Mouse (Mus musculus): Measurements from ENCODE around the gene Rad50. TPM values are rescaled to one million over a fixed set of nuclear protein-coding genes. Genes with fewer than 3 reads are reported as not detected.
A peak's percentile ranks its signal among the peaks of the same experiment; 100 is the strongest.

The Rad50 gene
- total RNA-seq, 2 experiments from 2014 or later, result 4.1 to 5.2 TPM

- TF ChIP-seq CTCF (IDR thresholded peaks at IDR 0.05), result peak; percentile 14; the same call in 1 of the 2 replicates
- H3K27ac ChIP-seq, result no peak overlapping the region
- H3K4me3 ChIP-seq, result no peak overlapping the region
- intact Hi-C loops (cut with DNase I), result no loop called here
- no peak for DNase-seq
Measured at GRCm38 (mm10) chr11:53604983-53605382, 102.1 kb downstream of the Rad50 start.

Other genes starting within 250 kb of the Rad50 start
- gene Gm9837, start 236.8 kb downstream of the Rad50 start, total RNA-seq (2021), result not detected
- not detected for gene Gm9945, start 227.2 kb downstream of the Rad50 start, total RNA-seq (2021)
- gene Sowaha, start 227.0 kb downstream of the Rad50 start, total RNA-seq (2021), result under 1 TPM; 0.06 to 0.15 TPM
- gene Sept8, start 188.1 kb downstream of the Rad50 start, total RNA-seq (2021), result 10 to 100 TPM in 1 of 2 experiments, 1 to 10 TPM in 1; 9.5 to 14.0 TPM
- gene Kif3a, start 139.9 kb downstream of the Rad50 start, total RNA-seq (2021), result 1 to 10 TPM; 4.6 to 6.3 TPM
- not detected for gene Il4, start 88.7 kb downstream of the Rad50 start, total RNA-seq (2021)
- gene Il13, start 72.6 kb downstream of the Rad50 start, total RNA-seq (2021), result not detected
- not detected for gene Il5, start 13.5 kb upstream of the Rad50 start, total RNA-seq (2021)
- gene Irf1, start 62.7 kb upstream of the Rad50 start, total RNA-seq (2021), result 1 to 10 TPM; 6.2 to 7.0 TPM
- gene Gm17334, start 65.9 kb upstream of the Rad50 start, total RNA-seq (2021), result under 1 TPM; 0.28 to 0.53 TPM
- gene Gm12216, start 151.9 kb upstream of the Rad50 start, total RNA-seq (2021), result 1 to 10 TPM in 1 of 2 experiments, under 1 TPM in 1; 0.87 to 1.4 TPM
- gene Slc22a5, start 184.3 kb upstream of the Rad50 start, total RNA-seq (2021), result 10 to 100 TPM in 1 of 2 experiments, 1 to 10 TPM in 1; 7.6 to 11.0 TPM

Data from gastrocnemius, adult 2 months (tissue).